Mouse (Mus musculus) neural tube, embryonic 13.5 days (tissue): Measurements from ENCODE around the gene Rbm4. TPM values are rescaled to one million over a fixed set of nuclear protein-coding genes. Genes with fewer than 3 reads are reported as not detected.

Source experiments
- polyA plus RNA-seq: library from polyadenylated mRNA; unstranded; fragments of >200 nt; fragmentation: Nextera tagmentation; extraction: Ambion mirVana; gene quantifications from 2 replicates; pipeline ENCODE4 v1.2.1, GENCODE M21; 2015

Rbm4 gene
- polyA plus RNA-seq, 1 experiment from 2014 or later, result 94.7 TPM

Other genes starting within 250 kb of the Rbm4 start
- 10.5 and 10.9 TPM in 2 replicates for gene Lrfn4, start 178.2 kb downstream of the Rbm4 start, polyA plus RNA-seq
- gene Rce1, start 168.3 kb downstream of the Rbm4 start, polyA plus RNA-seq, result 51.8 and 56.0 TPM in 2 replicates
- 5.3 and 5.7 TPM in 2 replicates for gene Gm960, start 95.2 kb downstream of the Rbm4 start, polyA plus RNA-seq
- gene Sptbn2, start 82.7 kb downstream of the Rbm4 start, polyA plus RNA-seq, result 29.5 and 30.4 TPM in 2 replicates
- gene Rbm4b, start 37.4 kb downstream of the Rbm4 start, polyA plus RNA-seq, result 164 and 184 TPM in 2 replicates
- gene Gm21992, start 17.7 kb upstream of the Rbm4 start, polyA plus RNA-seq, result 28.5 and 37.3 TPM in 2 replicates
- 64.0 and 69.5 TPM in 2 replicates for gene Rbm14, start 17.7 kb upstream of the Rbm4 start, polyA plus RNA-seq
- 43.7 and 44.7 TPM in 2 replicates for gene Ccs, start 45.4 kb upstream of the Rbm4 start, polyA plus RNA-seq
- gene Ccdc87, start 45.5 kb upstream of the Rbm4 start, polyA plus RNA-seq, result 0.35 and 0.45 TPM in 2 replicates
- 66.7 and 70.4 TPM in 2 replicates for gene Ctsf, start 61.2 kb upstream of the Rbm4 start, polyA plus RNA-seq
- gene Actn3, start 84.0 kb upstream of the Rbm4 start, polyA plus RNA-seq, result 3.1 and 3.2 TPM in 2 replicates
- 19.5 and 22.1 TPM in 2 replicates for gene Zdhhc24, start 84.8 kb upstream of the Rbm4 start, polyA plus RNA-seq
- 7.6 and 9.4 TPM in 2 replicates for gene Bbs1, start 112.7 kb upstream of the Rbm4 start, polyA plus RNA-seq
- gene Dpp3, start 134.4 kb upstream of the Rbm4 start, polyA plus RNA-seq, result 109 and 120 TPM in 2 replicates
- 8.1 and 9.3 TPM in 2 replicates for gene Peli3, start 149.2 kb upstream of the Rbm4 start, polyA plus RNA-seq
- gene Mrpl11, start 168.2 kb upstream of the Rbm4 start, polyA plus RNA-seq, result 105 and 117 TPM in 2 replicates
- 0.12 and 0.25 TPM in 2 replicates for gene Npas4, start 196.4 kb upstream of the Rbm4 start, polyA plus RNA-seq
- 7.9 TPM in 2 replicates for gene Slc29a2, start 230.0 kb upstream of the Rbm4 start, polyA plus RNA-seq
- 61.1 and 64.5 TPM in 2 replicates for gene B4gat1, start 244.9 kb upstream of the Rbm4 start, polyA plus RNA-seq
- 3.1 and 5.1 TPM in 2 replicates for gene AC124502.3, start 245.0 kb upstream of the Rbm4 start, polyA plus RNA-seq
- gene Brms1, start 247.5 kb upstream of the Rbm4 start, polyA plus RNA-seq, result 43.5 and 51.7 TPM in 2 replicates